ENCODE assay signal across 9 mouse cellular contexts in the genomic region with DNA sequence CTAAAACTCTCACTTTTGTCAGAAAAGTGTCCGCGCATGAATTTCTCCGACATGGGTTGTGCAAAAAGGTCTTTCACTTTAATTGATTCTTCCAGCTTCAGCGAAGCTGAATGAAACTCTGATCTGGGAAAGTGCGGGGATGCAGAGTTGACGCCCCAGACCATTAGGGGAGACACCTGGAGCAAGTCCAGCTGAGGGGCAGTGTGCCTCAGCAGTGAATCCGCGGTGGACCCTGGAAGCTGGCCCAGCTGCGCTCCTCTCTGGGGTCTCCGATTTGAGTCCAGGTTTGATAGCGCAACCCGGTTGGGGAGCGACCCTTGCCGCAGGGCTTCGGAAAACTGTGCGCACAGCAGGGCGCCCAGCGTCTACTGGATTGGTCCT. TPM values are rescaled to one million over a fixed set of nuclear protein-coding genes. Genes with fewer than 3 reads are reported as not detected.
DNase-seq lines count a peak whose midpoint lies in the region; ATAC-seq lines count a peak whose summit lies in the region.
"Had no signal": no experiment of that assay in that cellular context is flagged by ENCODE, and none has a peak within 500 bp of the region (broad histone marks: within the 10 kb centered on the region; RNA-seq: fewer than 3 reads in every experiment).

No protein-coding gene starts in this region.

- no peaks in the 10 kb centered on the region for H3K4me1 ChIP-seq in lung, embryonic 16.5 days (replicated peaks; ENCODE audit: control insufficient read depth, insufficient read depth, low read length)
- peaks cover 7% of the 10 kb centered on the region; the same call in 1 of the 2 replicates for H3K4me1 ChIP-seq in limb, embryonic 10.5 days
- 0 out of 2 replicates have a peak, but pooled peaks cover 6% of the 10 kb centered on the region for H3K4me1 ChIP-seq in neural tube, embryonic 15.5 days

- peak overlapping the region; percentile 61 for H3K4me2 ChIP-seq in lung, embryonic 16.5 days (ENCODE audit: low read depth, low read length)
- peak overlapping the region; percentile 79 for H3K4me2 ChIP-seq in neural tube, embryonic 15.5 days

- peak overlapping the region; percentile 49 for H3K4me3 ChIP-seq in lung, embryonic 16.5 days (ENCODE audit: low read length)
- peak overlapping the region; percentile 52 for H3K4me3 ChIP-seq in limb, embryonic 10.5 days
- peak overlapping the region; percentile 53 for H3K4me3 ChIP-seq in neural tube, embryonic 15.5 days (replicated peaks)

- ATAC-seq in lung, embryonic 16.5 days (ENCODE audit: low read depth): no peak
- no peak for ATAC-seq in neural tube, embryonic 15.5 days (ENCODE audit: low FRiP score)

- peaks cover 9% of the 10 kb centered on the region for H3K27me3 ChIP-seq in lung, embryonic 16.5 days (ENCODE audit: control insufficient read depth, insufficient read depth, low read depth, low read length)
- peaks cover 41% of the 10 kb centered on the region for H3K27me3 ChIP-seq in limb, embryonic 10.5 days (ENCODE audit: low read depth, poor library complexity, severe bottlenecking)
- H3K27me3 ChIP-seq in neural tube, embryonic 15.5 days (replicated peaks): no peaks in the 10 kb centered on the region

- no peaks in the 10 kb centered on the region for H3K36me3 ChIP-seq in lung, embryonic 16.5 days (ENCODE audit: control insufficient read depth, insufficient read depth, low read length)
- no peaks in the 10 kb centered on the region for H3K36me3 ChIP-seq in limb, embryonic 10.5 days
- H3K36me3 ChIP-seq in neural tube, embryonic 15.5 days: no peaks in the 10 kb centered on the region

- WGBS in lung, embryonic 16.5 days: 5% methylated on average over 18 of the region's 18 CpGs
- 9% methylated on average over 18 of the region's 18 CpGs for WGBS in limb, embryonic 10.5 days
- WGBS in neural tube, embryonic 15.5 days: 17% methylated on average over 18 of the region's 18 CpGs

- H3K9me3 ChIP-seq in lung, embryonic 16.5 days (ENCODE audit: control insufficient read depth, low read length): no peaks in the 10 kb centered on the region
- no peaks in the 10 kb centered on the region for H3K9me3 ChIP-seq in limb, embryonic 10.5 days (replicated peaks)
- H3K9me3 ChIP-seq in neural tube, embryonic 15.5 days (replicated peaks): no peaks in the 10 kb centered on the region

- H3K27ac ChIP-seq in lung, embryonic 16.5 days (ENCODE audit: low read length): no peak overlapping the region
- H3K27ac ChIP-seq in limb, embryonic 10.5 days: no peak overlapping the region
- H3K27ac ChIP-seq in neural tube, embryonic 15.5 days (replicated peaks): no peak overlapping the region

- H3K9ac ChIP-seq in lung, embryonic 16.5 days (ENCODE audit: low read length): peak overlapping the region; percentile 49; the same call in 1 of the 2 replicates
- H3K9ac ChIP-seq in neural tube, embryonic 15.5 days (replicated peaks): peak overlapping the region; percentile 46

- peak; percentile 10 for DNase-seq in cerebellum, adult 9-11 months
- no peak for DNase-seq in cerebellum, adult 8-10 months
- no peak for DNase-seq in lung, postnatal 10 days
- DNase-seq in limb, embryonic 10.5 days (ENCODE audit: low spot score): peak; percentile 32
- DNase-seq in spleen, adult 18-20 months: no peak
- DNase-seq in MN1 (ENCODE audit: low spot score): no peak

RNA-seq across cellular contexts. Expression of gene Pcdh11x, which starts 0.8 kb away (rescaled TPM):
- polyA plus RNA-seq in lung, embryonic 16.5 days (2015; fragmentation: Nextera tagmentation; extraction: Ambion mirVana): 2.0 TPM in 2 replicates
- polyA plus RNA-seq in limb, embryonic 10.5 days (2016; fragmentation: Nextera tagmentation; extraction: Ambion mirVana): 2.8 and 3.5 TPM in 2 replicates
- polyA plus RNA-seq in neural tube, embryonic 15.5 days (2015; fragmentation: Nextera tagmentation; extraction: Ambion mirVana): 42.2 and 50.2 TPM in 2 replicates

RNA-seq across cellular contexts. Expression of gene H2afb3, which starts 22.0 kb away (rescaled TPM):
- not detected in 2 replicates for polyA plus RNA-seq in lung, embryonic 16.5 days (2015; fragmentation: Nextera tagmentation; extraction: Ambion mirVana)
- polyA plus RNA-seq in limb, embryonic 10.5 days (2016; fragmentation: Nextera tagmentation; extraction: Ambion mirVana): not detected in 2 replicates
- not detected in 2 replicates for polyA plus RNA-seq in neural tube, embryonic 15.5 days (2015; fragmentation: Nextera tagmentation; extraction: Ambion mirVana)
- polyA plus RNA-seq: liver, adult 2 months had no signal

Comparison
In these comparisons a context has a peak if more than half of its experiments do, and no peak if none do; other contexts are left out.
1. DNase-seq: peak in cerebellum, adult 9-11 months (single experiment) and limb, embryonic 10.5 days (single experiment); none in cerebellum, adult 8-10 months (single experiment), lung, postnatal 10 days (single experiment), spleen, adult 18-20 months (0 of 2) and MN1 (single experiment).
2. Peak in every context shown above with its lines, with median percentiles within 50 percentile points of each other: H3K4me3 ChIP-seq.